Mouse (Mus musculus) heart, embryonic 12.5 days (tissue): ENCODE measurements around the gene Zfp987. TPM values are rescaled to one million over a fixed set of nuclear protein-coding genes. Genes with fewer than 3 reads are reported as not detected.

Source experiments
- polyA plus RNA-seq: library from polyadenylated mRNA; unstranded; fragments of >200 nt; fragmentation: Nextera tagmentation; extraction: Ambion mirVana; gene quantifications from 2 replicates; pipeline ENCODE4 v1.2.1, GENCODE M21; 2016

Gene Zfp987
- polyA plus RNA-seq, 1 experiment from 2014 or later: not detected

Other genes with a start within 250 kb of the Zfp987 start
- not detected in 2 replicates for gene Zfp986, start 228.5 kb upstream of the Zfp987 start, polyA plus RNA-seq
- gene Zfp600, start 59.5 kb downstream of the Zfp987 start, polyA plus RNA-seq: not detected in 2 replicates